Mouse (Mus musculus): Measurements from ENCODE around the gene Strn.

DNA sequence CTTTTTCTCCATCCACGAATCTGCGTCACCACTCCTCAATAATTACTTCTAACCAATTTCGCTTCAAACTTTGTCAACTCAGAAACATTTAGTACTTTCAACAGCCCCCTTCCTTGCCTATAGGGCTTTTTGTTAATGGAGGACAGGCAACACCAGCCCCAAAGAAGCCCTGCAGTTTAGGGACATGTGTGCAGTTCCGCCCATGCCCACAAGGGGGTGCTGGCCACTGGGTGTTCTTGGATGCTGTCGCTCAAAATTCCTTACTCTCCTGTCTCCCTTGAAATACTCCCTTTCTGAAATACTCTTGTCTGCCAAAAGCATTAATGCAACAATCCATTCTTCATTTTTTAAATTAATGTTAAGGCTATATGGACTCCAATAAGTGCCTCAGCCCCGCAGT, 132.6 kb downstream of the Strn start:
- TF ChIP-seq MYOD1 (IDR thresholded peaks at IDR 0.05; ENCODE audit: control insufficient read depth in 1 of 3, insufficient read length in 2 of 3, low read depth in 2 of 3): no peak
- TF ChIP-seq POLR2A (IDR thresholded peaks at IDR 0.05; ENCODE audit: insufficient read length, low read depth): no peak
- no peak for TF ChIP-seq USF1 (IDR thresholded peaks at IDR 0.05; ENCODE audit: low read depth)
- no peak for TF ChIP-seq TCF3 (IDR thresholded peaks at IDR 0.05; ENCODE audit: insufficient read length, low read depth)
- no peak for TF ChIP-seq E2F4 (IDR thresholded peaks at IDR 0.05; ENCODE audit: insufficient read depth)
- TF ChIP-seq MYOG (IDR thresholded peaks at IDR 0.05; ENCODE audit: control insufficient read depth in 1 of 3, insufficient read depth in 1 of 3, insufficient read length in 2 of 3, low read depth in 2 of 3): no peak
- TF ChIP-seq MAX (IDR thresholded peaks at IDR 0.05; ENCODE audit: low read depth): no peak
- no peak for TF ChIP-seq TCF12 (IDR thresholded peaks at IDR 0.05; ENCODE audit: insufficient read depth, poor library complexity, severe bottlenecking)
